In genomic region chr9:9245994-9246393, GRCm38 (mm10) we compare ENCODE assay signal across 18 mouse cellular contexts. TPM values are rescaled to one million over a fixed set of nuclear protein-coding genes. Genes with fewer than 3 reads are reported as not detected.
"Had no signal": no experiment of that assay in that cellular context is flagged by ENCODE, and none has a peak within 500 bp of the region (broad histone marks: within the 10 kb centered on the region; RNA-seq: fewer than 3 reads in every experiment).

No protein-coding gene starts in this region.

- H3K9me3 ChIP-seq: kidney, embryonic 15.5 days; limb, embryonic 13.5 days; liver, embryonic 13.5 days; midbrain, embryonic 12.5 days; midbrain, embryonic 15.5 days; neural tube, embryonic 12.5 days; neural tube, embryonic 15.5 days had no signal

- H3K4me2 ChIP-seq: kidney, embryonic 15.5 days; limb, embryonic 13.5 days; liver, embryonic 13.5 days; lung, embryonic 14.5 days; midbrain, embryonic 12.5 days; midbrain, embryonic 15.5 days; neural tube, embryonic 12.5 days; neural tube, embryonic 15.5 days had no signal

- H3K4me3 ChIP-seq: kidney, embryonic 15.5 days; limb, embryonic 13.5 days; liver, embryonic 13.5 days; midbrain, embryonic 12.5 days; midbrain, embryonic 15.5 days; neural tube, embryonic 12.5 days; neural tube, embryonic 15.5 days had no signal

- H3K36me3 ChIP-seq: kidney, embryonic 15.5 days; limb, embryonic 13.5 days; liver, embryonic 13.5 days; midbrain, embryonic 12.5 days; midbrain, embryonic 15.5 days; neural tube, embryonic 12.5 days; neural tube, embryonic 15.5 days had no signal

- ATAC-seq: lung, postnatal 0 days; midbrain, embryonic 15.5 days had no signal

- H3K9ac ChIP-seq: kidney, embryonic 15.5 days; limb, embryonic 13.5 days; liver, embryonic 13.5 days; lung, embryonic 14.5 days; midbrain, embryonic 12.5 days; midbrain, embryonic 15.5 days; neural tube, embryonic 12.5 days; neural tube, embryonic 15.5 days had no signal

- H3K27me3 ChIP-seq: kidney, embryonic 15.5 days; limb, embryonic 13.5 days; liver, embryonic 13.5 days; midbrain, embryonic 12.5 days; midbrain, embryonic 15.5 days; neural tube, embryonic 12.5 days had no signal

- DNase-seq: kidney, adult 8-10 months; kidney, postnatal 10 days; kidney, postnatal 36 days; left cerebral cortex, postnatal 4 days; liver, embryonic 13.5 days; right cerebral cortex, adult 18-20 months; right cerebral cortex, postnatal 25 days; spleen, adult 18-20 months; thymus, postnatal 25 days had no signal

- H3K4me1 ChIP-seq: limb, embryonic 13.5 days; liver, embryonic 13.5 days; midbrain, embryonic 12.5 days; midbrain, embryonic 15.5 days; neural tube, embryonic 12.5 days; neural tube, embryonic 15.5 days had no signal

- H3K27ac ChIP-seq: kidney, embryonic 15.5 days; limb, embryonic 13.5 days; liver, embryonic 13.5 days; macrophage; midbrain, embryonic 12.5 days; midbrain, embryonic 15.5 days; neural tube, embryonic 12.5 days; neural tube, embryonic 15.5 days had no signal

RNA-seq across cellular contexts. Expression of gene Arhgap42, which starts 7.1 kb away (rescaled TPM):
- polyA plus RNA-seq: macrophage had no signal
